Mouse (Mus musculus) stomach, embryonic 16.5 days (tissue): Measurements from ENCODE around the gene Zc3h7b. TPM values are rescaled to one million over a fixed set of nuclear protein-coding genes. Genes with fewer than 3 reads are reported as not detected.
"Not testable (repeated sequence)": the region's sequence is repeated elsewhere in the genome, so short reads cannot be mapped to it uniquely, and the experiment has no call there.

ENCODE experiments used
- ATAC-seq: fragments of 200-750 bp; cut with Nextera tagmentation; 2 replicates; pipeline ENCODE4 v1.8.0; 2017; ENCODE audit warnings: moderate number of reproducible peaks, moderate TSS enrichment; ENCODE audit not compliant: insufficient read depth, low FRiP score
- H3K27ac ChIP-seq: fragments of 300-500 bp; sonication (generic); 2 replicates; pipeline ENCODE4 v1.5.1; 2014; ENCODE audit warnings: low read length
- H3K27me3 ChIP-seq: fragments of 300-500 bp; sonication (generic); 2 replicates; pipeline ENCODE4 v1.6.1; 2014; ENCODE audit warnings: low read length, control low read depth, mixed read lengths; ENCODE audit not compliant: control insufficient read depth, insufficient read depth
- H3K36me3 ChIP-seq: fragments of 300-500 bp; sonication (generic); 2 replicates; pipeline ENCODE4 v1.6.1; 2014; ENCODE audit warnings: low read length; ENCODE audit not compliant: control insufficient read depth, insufficient read depth
- H3K4me1 ChIP-seq: fragments of 300-500 bp; sonication (generic); 2 replicates; pipeline ENCODE4 v1.6.1; 2014; ENCODE audit warnings: low read length, control low read depth, mixed read lengths; ENCODE audit not compliant: control insufficient read depth, insufficient read depth
- H3K4me2 ChIP-seq: fragments of 300-500 bp; sonication (generic); 2 replicates; pipeline ENCODE4 v1.6.1; 2014; ENCODE audit warnings: low read depth, low read length, mixed read lengths
- H3K4me3 ChIP-seq: fragments of 300-500 bp; sonication (generic); replicated peaks from 2 replicates; pipeline ENCODE4 v1.5.1; 2014; ENCODE audit warnings: mild to moderate bottlenecking, low read length
- H3K9ac ChIP-seq: fragments of 300-500 bp; sonication (generic); 2 replicates; pipeline ENCODE4 v1.6.1; 2014; ENCODE audit warnings: low read length
- H3K9me3 ChIP-seq: fragments of 300-500 bp; sonication (generic); replicated peaks from 2 replicates; pipeline ENCODE4 v1.6.1; 2016; ENCODE audit warnings: low read length, control low read depth; ENCODE audit not compliant: control insufficient read depth
- WGBS: fragments of 180-500 bp; shearing (Covaris S2); extraction: QIAGEN DNeasy Blood & Tissue Kit; methylation state at CpG from one replicate; pipeline ENCODE4 v1.1.7; 2014; 5-methylcytosine and 5-hydroxymethylcytosine counted together
- polyA plus RNA-seq: library from polyadenylated mRNA; unstranded; fragments of >200 nt; fragmentation: Nextera tagmentation; extraction: Ambion mirVana; gene quantifications from 2 replicates; pipeline ENCODE4 v1.2.1, GENCODE M21; 2015

Gene Zc3h7b
- 21.5 and 23.9 TPM in 2 replicates for polyA plus RNA-seq

DNA sequence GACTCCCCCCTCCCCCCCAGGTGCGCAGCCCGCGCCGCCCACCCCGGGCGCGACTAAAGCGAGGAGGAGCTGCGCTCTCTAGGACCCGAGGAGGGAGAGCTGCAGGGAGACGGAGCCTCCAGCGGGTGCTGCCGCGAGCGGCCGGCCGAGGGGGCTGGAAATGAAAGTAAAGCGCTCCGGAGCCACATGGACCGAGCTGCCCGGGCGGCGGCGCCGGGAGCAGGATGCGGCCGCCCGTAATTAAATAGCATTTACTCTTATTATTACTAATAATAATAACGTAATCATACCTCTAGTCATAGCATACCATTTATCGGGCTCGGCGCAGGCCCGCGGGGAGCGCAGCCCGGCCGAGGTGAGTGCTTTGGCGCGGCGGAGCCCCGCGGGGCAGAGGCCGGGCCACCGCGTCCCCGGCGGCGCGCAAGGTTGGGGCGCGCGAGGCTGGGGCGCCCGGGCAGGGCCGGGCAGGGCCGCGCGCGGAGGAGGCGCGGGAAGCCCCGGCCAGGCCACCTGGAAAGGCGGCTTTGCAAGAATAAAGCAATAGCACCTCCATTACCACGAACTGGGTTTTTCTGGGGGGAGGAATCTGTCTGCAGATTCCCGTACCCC is at the start of gene Zc3h7b, which contains the start of gene Rangap1:
Gene Zc3h7b, plus strand, starts transcription at position 66 of the 609 bp plus-strand sequence.
Gene Rangap1, minus strand, starts transcription at position 539 of the 609 bp plus-strand sequence.
- H3K9ac ChIP-seq, result peak within 1 kb of the TSS; percentile 88
- under 1% methylated on average over 65 of the region's 65 CpGs for WGBS
- ATAC-seq, result peak; percentile 90

DNA sequence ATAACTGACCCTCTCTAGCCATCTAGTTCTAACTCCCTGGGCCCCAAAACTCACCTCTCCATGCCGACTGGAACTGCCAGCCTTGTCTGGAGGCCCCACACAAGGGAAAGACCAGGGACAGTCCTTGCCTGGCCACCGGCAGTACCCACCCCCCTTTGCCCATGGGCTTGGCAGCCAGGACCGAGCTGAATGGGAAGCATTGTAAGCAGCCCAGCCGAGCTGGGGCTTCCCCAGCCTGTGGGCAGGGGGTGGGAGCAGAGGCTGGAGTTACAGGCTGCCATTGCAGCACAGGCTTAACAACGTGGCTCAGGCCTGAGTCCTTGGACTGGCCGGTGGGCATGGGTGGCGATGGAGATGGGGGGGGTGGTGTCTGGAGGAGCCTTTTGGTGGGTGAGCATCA is 47.7 kb upstream of the Zc3h7b start, which contains the start of gene Chadl:
Gene Chadl, minus strand, starts transcription at position 113 of the 400 bp plus-strand sequence.
- Histone ChIP-seq H3K36me3 (no peaks in the 10 kb centered on the region), H3K9me3 (no peaks in the 10 kb centered on the region), H3K4me2 (no peak within 1 kb of the TSS), H3K4me1 (peaks cover 6% of the 10 kb centered on the region; the same call in 1 of the 2 replicates), H3K4me3 (no peak within 1 kb of the TSS), H3K9ac (no peak within 1 kb of the TSS), H3K27ac (no peak within 1 kb of the TSS), H3K27me3 (peaks cover 17% of the 10 kb centered on the region)
- ATAC-seq, result no peak
- 58% methylated on average over 7 of the region's 7 CpGs for WGBS

More for the DNA sequence above, at the start of gene Zc3h7b, which contains the start of gene Rangap1:
- peak within 1 kb of the TSS; percentile 92 for H3K27ac ChIP-seq
- H3K4me2 ChIP-seq, result peak within 1 kb of the TSS; percentile 86
- H3K36me3 ChIP-seq, result no peaks in the 10 kb centered on the region
- no peaks in the 10 kb centered on the region for H3K9me3 ChIP-seq
- H3K27me3 ChIP-seq, result no peaks in the 10 kb centered on the region
- peaks cover 7% of the 10 kb centered on the region for H3K4me1 ChIP-seq
- H3K4me3 ChIP-seq, result peak within 1 kb of the TSS; percentile 85

DNA sequence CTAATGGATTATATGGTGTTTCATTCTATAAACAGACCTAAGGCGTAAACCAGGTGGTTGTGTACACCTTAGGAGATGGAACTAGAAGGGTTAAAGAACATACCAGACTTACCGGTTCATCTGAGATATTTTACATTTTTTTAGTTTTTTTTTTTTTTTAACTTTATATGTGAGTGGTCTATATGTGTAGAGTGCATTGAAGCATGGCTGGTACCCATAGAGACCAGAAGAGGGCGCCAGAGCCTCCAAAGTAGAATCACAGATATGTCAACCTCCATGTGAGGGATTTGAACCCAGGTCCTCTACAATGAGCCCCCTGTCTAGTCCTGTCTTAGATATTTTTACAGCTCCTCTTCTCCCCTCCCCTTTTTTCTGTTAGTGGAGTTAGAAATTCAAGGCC is 47.0 kb upstream of the Zc3h7b start:
- Histone ChIP-seq H3K9ac (no peak overlapping the region), H3K4me2 (no peak overlapping the region), H3K36me3 (no peaks in the 10 kb centered on the region), H3K27me3 (peaks cover 11% of the 10 kb centered on the region), H3K4me3 (no peak overlapping the region), H3K9me3 (no peaks in the 10 kb centered on the region), H3K27ac (no peak overlapping the region), H3K4me1 (peaks cover 6% of the 10 kb centered on the region; the same call in 1 of the 2 replicates)
- 38% methylated on average over 3 of the region's 3 CpGs for WGBS
- ATAC-seq, result no peak

DNA sequence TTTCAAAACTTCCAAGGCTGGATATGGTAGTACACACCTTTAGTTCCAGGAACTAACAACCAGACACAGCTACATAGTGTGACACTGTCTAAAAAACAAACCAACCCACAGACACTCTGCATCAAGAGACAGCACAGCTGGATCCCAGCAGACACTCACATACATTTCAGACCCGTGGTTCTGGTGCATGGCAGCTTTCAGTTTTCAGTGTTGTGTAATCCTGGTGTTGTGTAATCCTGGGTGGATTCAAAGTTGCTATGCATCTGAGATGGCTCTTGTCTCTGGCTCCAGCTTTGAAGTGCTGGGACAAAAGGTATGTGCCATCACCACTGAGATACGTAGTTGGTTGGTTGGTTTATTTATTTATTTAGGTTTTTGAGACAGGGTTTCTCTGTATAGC is 46.3 kb upstream of the Zc3h7b start:
- Histone ChIP-seq H3K4me3 (no peak overlapping the region), H3K27ac (no peak overlapping the region), H3K36me3 (no peaks in the 10 kb centered on the region), H3K27me3 (peaks cover 5% of the 10 kb centered on the region; the same call in 1 of the 2 replicates), H3K9ac (no peak overlapping the region), H3K4me1 (peaks cover 6% of the 10 kb centered on the region; the same call in 1 of the 2 replicates), H3K4me2 (no peak overlapping the region), H3K9me3 (no peaks in the 10 kb centered on the region)
- 64% methylated on average over 2 of the region's 2 CpGs for WGBS
- ATAC-seq, result no peak

DNA sequence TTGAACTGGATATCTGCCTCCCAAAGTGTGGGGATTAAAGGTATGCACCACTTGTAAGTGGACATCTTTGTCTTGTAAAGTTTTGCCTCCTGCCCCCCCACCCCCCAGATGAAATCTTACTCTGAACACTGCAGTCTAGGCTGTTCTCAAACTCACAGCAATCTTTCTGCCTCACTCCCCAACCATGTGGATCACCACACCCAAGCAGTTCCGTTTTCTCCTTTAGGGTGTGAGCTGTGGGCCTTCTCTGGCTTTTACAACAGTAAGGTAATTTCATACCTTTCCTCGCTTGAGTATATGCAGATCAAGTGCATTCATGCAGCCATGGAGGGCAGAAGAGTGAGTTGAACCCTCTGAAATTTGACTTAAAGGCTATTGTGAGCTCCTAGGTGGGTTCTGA is 44.7 kb upstream of the Zc3h7b start:
- no peaks in the 10 kb centered on the region for H3K4me1 ChIP-seq
- no peak overlapping the region for H3K4me2 ChIP-seq
- 0 out of 2 replicates have a peak, but pooled peaks cover 1% of the 10 kb centered on the region for H3K27me3 ChIP-seq
- WGBS, result 64% methylated on average over 2 of the region's 2 CpGs
- no peak overlapping the region for H3K27ac ChIP-seq
- ATAC-seq, result no peak
- peaks cover 3% of the 10 kb centered on the region for H3K36me3 ChIP-seq
- no peak overlapping the region for H3K4me3 ChIP-seq
- no peaks in the 10 kb centered on the region for H3K9me3 ChIP-seq
- H3K9ac ChIP-seq, result no peak overlapping the region

DNA sequence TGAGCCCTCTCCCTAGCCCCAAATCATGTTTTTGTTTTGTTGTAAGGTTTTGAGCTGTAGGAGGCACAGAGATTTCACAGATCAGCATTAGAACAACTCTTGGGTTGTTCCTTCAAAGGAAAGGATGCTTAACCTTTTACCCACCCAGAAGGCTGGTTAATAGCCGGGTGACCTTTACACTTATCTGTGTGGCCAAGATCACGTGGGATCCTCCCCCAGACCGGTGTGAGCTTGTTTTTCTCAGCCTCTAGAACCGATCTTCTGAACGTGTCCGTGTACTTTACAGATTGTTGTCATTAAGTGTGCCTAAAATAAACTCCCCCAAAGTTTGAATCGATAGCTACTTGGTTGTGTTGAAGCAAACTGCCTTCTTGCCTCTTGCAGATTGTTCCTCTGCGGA is 44.3 kb upstream of the Zc3h7b start:
- H3K4me1 ChIP-seq, result no peaks in the 10 kb centered on the region
- no peaks in the 10 kb centered on the region for H3K27me3 ChIP-seq
- 54% methylated on average over 8 of the region's 8 CpGs for WGBS
- H3K4me3 ChIP-seq, result no peak overlapping the region
- no peaks in the 10 kb centered on the region for H3K9me3 ChIP-seq
- no peak overlapping the region for H3K9ac ChIP-seq
- H3K4me2 ChIP-seq, result no peak overlapping the region
- no peak overlapping the region for H3K27ac ChIP-seq
- ATAC-seq, result no peak
- peaks cover 8% of the 10 kb centered on the region for H3K36me3 ChIP-seq

DNA sequence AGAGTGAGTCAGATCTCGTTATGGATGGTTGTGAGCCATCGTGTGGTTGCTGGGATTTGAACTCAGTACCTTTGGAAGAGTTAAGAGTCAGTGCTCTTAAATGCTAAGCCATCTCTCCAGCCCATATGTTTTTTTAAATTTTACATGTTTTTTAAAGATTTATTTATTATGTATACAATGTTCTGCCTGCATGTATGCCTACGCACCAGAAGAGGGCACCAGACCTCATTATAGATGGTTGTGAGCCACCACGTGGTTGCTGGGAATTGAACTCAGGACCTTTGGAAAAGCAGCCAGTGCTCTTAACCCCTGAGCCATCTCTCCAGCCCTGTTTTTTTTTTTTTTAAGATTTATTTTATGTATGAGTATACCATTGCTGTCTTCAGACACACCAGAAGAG is 43.5 kb upstream of the Zc3h7b start:
- WGBS, result 75% methylated on average over 4 of the region's 4 CpGs
- peaks cover 15% of the 10 kb centered on the region for H3K36me3 ChIP-seq

DNA sequence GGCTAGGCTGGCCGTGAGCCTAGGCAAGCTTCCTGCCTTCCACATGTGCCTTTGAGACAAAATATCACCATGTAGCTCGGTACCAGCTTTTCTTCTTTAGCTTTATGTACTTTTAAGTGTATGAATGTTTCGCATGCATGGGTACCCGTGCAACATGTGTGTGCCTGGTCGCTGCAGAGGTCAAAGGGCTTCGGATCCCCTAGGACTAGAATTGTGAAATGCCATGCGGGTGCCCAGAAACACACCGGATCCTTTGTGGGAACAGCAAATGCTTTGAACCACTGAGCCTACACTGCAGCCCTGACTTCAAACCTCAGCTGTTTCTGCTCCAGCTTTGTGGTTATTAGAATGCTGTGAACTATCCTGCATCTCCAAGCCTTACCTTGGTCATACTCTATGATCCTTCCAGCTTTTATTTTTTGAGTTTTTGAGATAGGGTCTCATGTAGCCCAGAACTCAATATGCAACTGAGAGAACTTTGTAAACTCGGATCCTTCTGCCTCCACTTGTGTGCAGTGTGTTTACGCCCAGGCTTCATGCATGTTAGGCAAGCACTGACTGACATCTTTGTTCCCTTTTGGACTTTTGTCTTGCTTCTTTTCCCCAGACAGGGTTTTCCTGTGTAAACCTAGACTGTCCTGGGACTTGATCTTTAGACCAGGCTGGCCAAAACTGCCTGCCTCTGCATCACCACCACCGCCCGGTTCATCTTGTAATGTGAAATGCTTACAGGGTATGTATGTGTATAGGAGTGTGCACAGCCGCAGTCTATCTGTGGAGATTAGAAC is 42.4 kb upstream of the Zc3h7b start:
- WGBS, result 85% methylated on average over 13 of the region's 13 CpGs
- no peaks in the 10 kb centered on the region for H3K27me3 ChIP-seq
- no peaks in the 10 kb centered on the region for H3K9me3 ChIP-seq
- no peaks in the 10 kb centered on the region for H3K4me1 ChIP-seq
- no peak for ATAC-seq
- no peak overlapping the region for H3K4me3 ChIP-seq
- no peak overlapping the region for H3K27ac ChIP-seq
- no peak overlapping the region for H3K9ac ChIP-seq
- H3K36me3 ChIP-seq, result peaks cover 22% of the 10 kb centered on the region
- H3K4me2 ChIP-seq, result no peak overlapping the region

More for the DNA sequence above, 43.5 kb upstream of the Zc3h7b start:
- H3K27me3 ChIP-seq, H3K9ac ChIP-seq, H3K4me1 ChIP-seq, H3K9me3 ChIP-seq, H3K4me2 ChIP-seq, H3K27ac ChIP-seq, ATAC-seq, H3K4me3 ChIP-seq: not testable (repeated sequence)

DNA sequence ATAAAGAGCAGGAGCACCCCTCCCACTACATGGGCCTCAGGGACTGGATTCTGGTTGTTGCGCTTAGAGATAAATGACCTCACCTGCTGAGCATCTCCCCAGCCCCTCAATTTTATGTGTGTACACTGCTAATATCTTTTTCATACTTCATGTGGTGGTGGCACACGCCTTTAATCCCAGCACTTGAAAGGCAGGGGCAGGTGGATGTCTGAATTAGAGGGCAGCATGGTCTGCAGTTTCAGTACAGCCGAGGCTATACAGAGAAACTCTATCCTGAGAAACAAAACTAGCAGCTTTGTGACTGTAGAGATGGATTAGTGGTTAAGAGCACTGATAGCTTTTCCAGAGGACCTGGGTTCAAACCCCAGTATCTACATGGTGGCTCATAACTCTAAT is 41.8 kb upstream of the Zc3h7b start:
- Histone ChIP-seq H3K4me3 (no peak overlapping the region), H3K36me3 (peaks cover 22% of the 10 kb centered on the region), H3K9ac (no peak overlapping the region), H3K4me2 (no peak overlapping the region), H3K27me3 (no peaks in the 10 kb centered on the region), H3K27ac (no peak overlapping the region), H3K4me1 (no peaks in the 10 kb centered on the region), H3K9me3 (no peaks in the 10 kb centered on the region)
- WGBS, result 79% methylated on average over 3 of the region's 3 CpGs
- ATAC-seq, result no peak
